Mouse (Mus musculus) spleen, adult 18-20 months (tissue): ENCODE results near the gene Nbea.

Experiments
- DNase-seq, 2 experiments: peaks; one replicate each; pipeline ENCODE4 v3.0.0; 2022; ENCODE audit warnings: mixed read lengths in 2 of 2

Nbea gene

GRCm38 (mm10) chr3:55742654-55743053, 440.8 kb downstream of the Nbea start:
- no peak for DNase-seq

- DNase-seq = no peak
Observed at GRCm38 (mm10) chr3:55742218-55742617, 441.3 kb downstream of the Nbea start.

GRCm38 (mm10) chr3:55741428-55741827, 442.1 kb downstream of the Nbea start:
- DNase-seq = no peak

- no peak for DNase-seq
Observed at GRCm38 (mm10) chr3:55733665-55734064, 449.8 kb downstream of the Nbea start.

- no peak for DNase-seq
Observed at GRCm38 (mm10) chr3:55730549-55730948, 453.0 kb downstream of the Nbea start.

- DNase-seq = no peak
Observed at GRCm38 (mm10) chr3:55730142-55730541, 453.4 kb downstream of the Nbea start.

GRCm38 (mm10) chr3:55714260-55714659, 469.2 kb downstream of the Nbea start:
- DNase-seq = no peak

- no peak for DNase-seq
Observed at GRCm38 (mm10) chr3:55713856-55714255, 469.6 kb downstream of the Nbea start.

GRCm38 (mm10) chr3:55710300-55710699, 473.2 kb downstream of the Nbea start:
- DNase-seq = no peak

GRCm38 (mm10) chr3:55701632-55702031, 481.9 kb downstream of the Nbea start:
- no peak for DNase-seq

- no peak for DNase-seq
Observed at GRCm38 (mm10) chr3:55697174-55697573, 486.3 kb downstream of the Nbea start.

- DNase-seq = no peak
Observed at GRCm38 (mm10) chr3:55693073-55693472, 490.4 kb downstream of the Nbea start.

- no peak for DNase-seq
Observed at GRCm38 (mm10) chr3:55688098-55688497, 495.4 kb downstream of the Nbea start.

GRCm38 (mm10) chr3:55686993-55687392, 496.5 kb downstream of the Nbea start:
- no peak for DNase-seq

- no peak for DNase-seq
Observed at GRCm38 (mm10) chr3:55685627-55686026, 497.9 kb downstream of the Nbea start.

- DNase-seq = no peak
Observed at GRCm38 (mm10) chr3:55684892-55685291, 498.6 kb downstream of the Nbea start.

GRCm38 (mm10) chr3:55677691-55678090, 505.8 kb downstream of the Nbea start:
- DNase-seq = no peak

GRCm38 (mm10) chr3:55674185-55674584, 509.3 kb downstream of the Nbea start:
- DNase-seq = no peak

- no peak for DNase-seq
Observed at GRCm38 (mm10) chr3:55667048-55667447, 516.5 kb downstream of the Nbea start.

GRCm38 (mm10) chr3:55665928-55666327, 517.6 kb downstream of the Nbea start:
- no peak for DNase-seq

- DNase-seq = no peak
Observed at GRCm38 (mm10) chr3:55664713-55665112, 518.8 kb downstream of the Nbea start.

- DNase-seq = no peak
Observed at GRCm38 (mm10) chr3:55661678-55662445, 521.6 kb downstream of the Nbea start.

GRCm38 (mm10) chr3:55660261-55660838, 523.2 kb downstream of the Nbea start:
- DNase-seq = no peak

- DNase-seq = no peak
Observed at GRCm38 (mm10) chr3:55659558-55660215, 523.8 kb downstream of the Nbea start.
